Mouse (Mus musculus) thymus, adult 2 months (tissue): ENCODE data around the gene Mrgprb1.

Experiments used
- CTCF ChIP-seq: fragments of 200-500 bp; IDR thresholded peaks from 2 replicates; pipeline ENCODE4 v1.5.1; 2012; ENCODE audit warnings: mild to moderate bottlenecking, control low read depth, low read length, moderate library complexity, borderline replicate concordance; ENCODE audit not compliant: control insufficient read depth, poor library complexity, insufficient read depth; ENCODE audit errors: extremely low read depth
- POLR2A ChIP-seq: fragments of 200-500 bp; IDR thresholded peaks from 2 replicates; pipeline ENCODE4 v1.6.1; 2012; ENCODE audit warnings: mild to moderate bottlenecking, low read length, control low read depth, moderate library complexity; ENCODE audit not compliant: control insufficient read depth, poor library complexity, insufficient read depth; ENCODE audit errors: extremely low read depth

DNA sequence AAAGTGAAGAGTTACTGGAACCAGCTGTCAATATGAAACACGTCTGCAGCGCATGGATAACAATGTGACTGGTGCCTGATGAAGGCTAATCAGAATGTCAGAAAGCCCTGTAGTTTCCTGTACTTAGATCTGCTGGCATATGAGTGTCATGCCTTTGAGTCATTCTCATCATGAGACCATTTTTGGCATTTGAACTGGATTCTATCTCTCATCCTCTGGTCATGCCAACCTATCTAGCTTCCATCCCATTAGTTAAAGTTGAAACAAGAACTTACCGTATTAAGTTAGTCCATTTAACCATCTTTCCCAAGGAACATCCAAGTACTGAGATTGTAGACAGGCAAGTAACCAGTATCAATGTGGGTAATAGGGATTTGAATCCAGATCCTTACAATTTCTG lies at the start of gene Mrgprb1:
- no peak for TF ChIP-seq CTCF
- no peak for TF ChIP-seq POLR2A
